Mouse (Mus musculus) adrenal gland, postnatal 10 days (tissue): ENCODE data around the gene Ppil2. TPM values are rescaled to one million over a fixed set of nuclear protein-coding genes. Genes with fewer than 3 reads are reported as not detected.

Experiments used
- microRNA-seq: library from miRNA; unstranded; fragments of <30 nt; microRNA quantifications from one replicate; pipeline ENCODE4 v1.2.0, GENCODE M21; 2021
- total RNA-seq, 2 experiments: library from RNA; stranded (reverse); gene quantifications; 2 replicates each; pipeline ENCODE4 v1.2.3; 2021

The Ppil2 gene
- total RNA-seq, 2 experiments from 2014 or later: 76.2 to 84.6 TPM

Small RNAs within 50 kb of the gene (microRNA-seq; reads per million reads assigned to microRNA genes)
- 465 reads per million, percentile 64 among the genes with 10 or more reads in this experiment for gene Mir130b
- 14.8 reads per million, percentile 23 among the genes with 10 or more reads in this experiment for gene Mir301b

Other genes with a start within 250 kb of the Ppil2 start
- gene Igll1, start 247.3 kb downstream of the Ppil2 start, total RNA-seq: 1 to 10 TPM in 1 of 2 experiments, under 1 TPM in 1; 0.61 to 1.3 TPM
- gene Top3b, start 240.5 kb downstream of the Ppil2 start, total RNA-seq: 10 to 100 TPM; 58.1 to 69.8 TPM
- gene Vpreb1, start 240.4 kb downstream of the Ppil2 start, total RNA-seq: 1 to 10 TPM in 1 of 2 experiments, under 1 TPM in 1; 0.55 to 1.2 TPM
- gene Ppm1f, start 214.8 kb downstream of the Ppil2 start, total RNA-seq: 10 to 100 TPM; 39.3 to 40.3 TPM
- 100 to 1,000 TPM; 154 to 160 TPM for gene Mapk1, start 127.9 kb downstream of the Ppil2 start, total RNA-seq
- gene Ypel1, start 41.6 kb downstream of the Ppil2 start, total RNA-seq: 1 to 10 TPM; 6.2 to 9.4 TPM
- gene 2610318N02Rik, start 13.9 kb upstream of the Ppil2 start, total RNA-seq: 1 to 10 TPM; 2.5 to 2.9 TPM
- 10 to 100 TPM; 15.6 to 21.7 TPM for gene Sdf2l1, start 21.1 kb upstream of the Ppil2 start, total RNA-seq
- 1 to 10 TPM; 3.9 to 6.7 TPM for gene Ydjc, start 33.4 kb upstream of the Ppil2 start, total RNA-seq
- under 1 TPM; 0.39 to 0.66 TPM for gene Ccdc116, start 36.0 kb upstream of the Ppil2 start, total RNA-seq
- gene Ube2l3, start 91.4 kb upstream of the Ppil2 start, total RNA-seq: 100 to 1,000 TPM; 163 to 176 TPM
- under 1 TPM in 1 of 2 experiments, not detected in 1; 0.06 TPM for gene Rimbp3, start 97.3 kb upstream of the Ppil2 start, total RNA-seq
- 1 to 10 TPM; 3.2 to 3.3 TPM for gene Hic2, start 122.3 kb upstream of the Ppil2 start, total RNA-seq
- 10 to 100 TPM in 1 of 2 experiments, 1 to 10 TPM in 1; 6.2 to 11.9 TPM for gene Tmem191c, start 164.8 kb upstream of the Ppil2 start, total RNA-seq
- 100 to 1,000 TPM in 1 of 2 experiments, 10 to 100 TPM in 1; 50.5 to 111 TPM for gene Serpind1, start 220.1 kb upstream of the Ppil2 start, total RNA-seq